Mouse (Mus musculus): ENCODE measurements around the gene Jagn1. TPM values are rescaled to one million over a fixed set of nuclear protein-coding genes. Genes with fewer than 3 reads are reported as not detected.

Gene Jagn1
- polyA plus RNA-seq, 1 experiment from 2014 or later, result 53.3 TPM

GRCm38 (mm10) chr6:113477353-113477752 lies 35.0 kb downstream of the Jagn1 start:
- Histone ChIP-seq H3K36me3 (no peaks in the 10 kb centered on the region), H3K27ac (no peak overlapping the region), H3K4me2 (no peak overlapping the region), H3K27me3 (peaks cover 56% of the 10 kb centered on the region), H3K9ac (no peak overlapping the region), H3K4me1 (replicated peaks) (peaks cover 8% of the 10 kb centered on the region), H3K9me3 (replicated peaks) (no peaks in the 10 kb centered on the region), H3K4me3 (replicated peaks) (no peak overlapping the region)
- ATAC-seq (ENCODE audit: low read depth) (no peak), DNase-seq (no peak)
- WGBS (ENCODE audit: insufficient replicate concordance), result 33% methylated on average over 7 of the region's 7 CpGs

GRCm38 (mm10) chr6:113478906-113479305 lies 36.5 kb downstream of the Jagn1 start:
- Histone ChIP-seq H3K27ac (no peak overlapping the region), H3K4me3 (replicated peaks) (no peak overlapping the region), H3K27me3 (peaks cover 59% of the 10 kb centered on the region), H3K9me3 (replicated peaks) (no peaks in the 10 kb centered on the region), H3K4me2 (no peak overlapping the region), H3K9ac (no peak overlapping the region), H3K36me3 (no peaks in the 10 kb centered on the region), H3K4me1 (replicated peaks) (peaks cover 19% of the 10 kb centered on the region)
- WGBS (ENCODE audit: insufficient replicate concordance), result 73% methylated on average over 10 of the region's 10 CpGs
- DNase-seq, result no peak
- no peak for ATAC-seq (ENCODE audit: low read depth)

DNA sequence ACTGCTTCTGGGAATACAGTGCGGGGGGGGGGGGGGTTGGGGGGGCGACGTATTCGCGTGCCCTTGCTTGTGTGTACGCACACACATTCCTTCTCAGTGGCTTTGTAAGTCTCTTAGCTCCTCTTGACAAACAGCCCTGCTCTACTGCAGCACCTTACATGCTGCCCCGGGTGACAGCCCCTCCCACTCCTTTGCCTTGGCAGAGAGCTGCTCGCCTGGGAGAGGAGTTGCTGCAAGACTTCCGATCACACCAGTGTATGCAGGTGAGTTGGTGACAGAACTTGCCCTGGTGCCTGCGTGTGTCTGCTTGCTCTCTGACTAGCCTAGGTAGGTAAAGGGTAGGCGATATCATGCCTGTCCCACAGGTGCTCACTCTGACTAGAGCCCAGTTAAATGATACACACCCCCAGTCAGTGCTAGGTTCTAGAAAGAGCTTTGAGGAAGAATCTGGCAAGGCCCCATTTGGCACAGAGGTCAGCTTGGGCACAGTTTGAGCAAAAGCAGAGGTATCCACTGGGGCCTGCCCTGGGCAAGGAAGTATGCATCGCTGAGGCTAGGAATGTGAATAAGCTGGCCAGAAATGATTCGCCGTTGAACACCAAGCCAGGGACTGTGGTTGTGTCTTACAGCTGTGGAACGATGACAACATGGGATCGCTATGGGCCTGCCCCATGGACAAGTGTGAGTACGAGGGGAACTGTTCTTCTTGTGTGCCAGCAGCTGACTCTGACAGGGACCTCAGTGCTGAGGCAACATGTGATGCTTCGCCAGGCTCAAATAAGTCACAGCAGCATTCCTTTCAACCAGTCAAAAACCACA lies 38.4 kb downstream of the Jagn1 start:
- peaks cover 57% of the 10 kb centered on the region for H3K27me3 ChIP-seq
- no peak overlapping the region for H3K27ac ChIP-seq
- H3K4me3 ChIP-seq (replicated peaks), result no peak overlapping the region
- DNase-seq (no peak), ATAC-seq (ENCODE audit: low read depth) (no peak)
- peaks cover 30% of the 10 kb centered on the region for H3K4me1 ChIP-seq (replicated peaks)
- H3K4me2 ChIP-seq, result no peak overlapping the region
- no peak overlapping the region for H3K9ac ChIP-seq
- no peaks in the 10 kb centered on the region for H3K36me3 ChIP-seq
- no peaks in the 10 kb centered on the region for H3K9me3 ChIP-seq (replicated peaks)
- WGBS (ENCODE audit: insufficient replicate concordance), result 68% methylated on average over 18 of the region's 18 CpGs

GRCm38 (mm10) chr6:113482477-113483099 lies 40.2 kb downstream of the Jagn1 start:
- WGBS (ENCODE audit: insufficient replicate concordance), result 2% methylated on average over 65 of the region's 65 CpGs
- H3K4me3 ChIP-seq (replicated peaks), result peak overlapping the region; percentile 73
- H3K36me3 ChIP-seq, result no peaks in the 10 kb centered on the region
- H3K9me3 ChIP-seq (replicated peaks), result no peaks in the 10 kb centered on the region
- H3K27ac ChIP-seq, result peak overlapping the region; percentile 68
- ATAC-seq (ENCODE audit: low read depth), result peak; percentile 46
- H3K27me3 ChIP-seq, result peaks cover 43% of the 10 kb centered on the region
- peak overlapping the region; percentile 75 for H3K9ac ChIP-seq
- H3K4me2 ChIP-seq, result peak overlapping the region; percentile 99
- H3K4me1 ChIP-seq (replicated peaks), result peaks cover 42% of the 10 kb centered on the region
- no peak for DNase-seq

DNA sequence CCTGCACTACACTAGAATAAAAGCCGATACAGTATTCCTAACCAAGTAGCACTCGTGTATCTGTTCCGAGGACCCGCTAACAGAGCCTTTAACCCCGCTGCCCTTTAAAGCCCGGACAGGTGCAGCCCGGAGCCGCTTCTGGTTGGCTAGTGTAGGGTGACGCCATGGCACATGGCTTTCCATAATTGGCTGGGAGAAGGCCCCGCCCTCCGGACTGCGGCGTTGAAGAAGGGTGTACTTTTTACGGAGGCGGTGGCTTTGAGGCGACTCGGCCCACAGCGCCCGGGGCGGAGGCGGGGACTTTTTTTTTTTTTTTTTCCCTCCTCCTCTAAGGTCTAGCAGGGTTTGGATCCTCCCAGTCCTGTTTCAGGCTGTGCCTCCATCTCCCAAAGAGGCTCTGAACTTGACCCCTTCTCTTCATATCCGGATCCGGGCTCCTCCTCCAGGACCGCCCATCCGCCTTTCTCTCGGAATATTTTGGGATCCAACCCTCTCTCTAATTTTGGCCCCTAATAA lies 40.8 kb downstream of the Jagn1 start, which contains the start of gene Creld1:
Gene Creld1, plus strand, starts transcription at position 198 of the 516 bp plus-strand sequence.
- Histone ChIP-seq H3K9me3 (replicated peaks) (no peaks in the 10 kb centered on the region), H3K4me2 (peak within 1 kb of the TSS; percentile 99), H3K4me1 (replicated peaks) (peaks cover 48% of the 10 kb centered on the region), H3K27ac (peak within 1 kb of the TSS; percentile 76), H3K36me3 (no peaks in the 10 kb centered on the region), H3K9ac (peak within 1 kb of the TSS; percentile 79), H3K27me3 (peaks cover 43% of the 10 kb centered on the region), H3K4me3 (replicated peaks) (peak within 1 kb of the TSS; percentile 73)
- WGBS (ENCODE audit: insufficient replicate concordance), result under 1% methylated on average over 26 of the region's 26 CpGs
- ATAC-seq (ENCODE audit: low read depth) (peak; percentile 97), DNase-seq (peak; percentile 94)

- ATAC-seq (ENCODE audit: low read depth), result peak; percentile 10; the same call in 1 of the 2 replicates
These were observed 41.4 kb downstream of the Jagn1 start for GRCm38 (mm10) chr6:113483729-113484128.

DNA sequence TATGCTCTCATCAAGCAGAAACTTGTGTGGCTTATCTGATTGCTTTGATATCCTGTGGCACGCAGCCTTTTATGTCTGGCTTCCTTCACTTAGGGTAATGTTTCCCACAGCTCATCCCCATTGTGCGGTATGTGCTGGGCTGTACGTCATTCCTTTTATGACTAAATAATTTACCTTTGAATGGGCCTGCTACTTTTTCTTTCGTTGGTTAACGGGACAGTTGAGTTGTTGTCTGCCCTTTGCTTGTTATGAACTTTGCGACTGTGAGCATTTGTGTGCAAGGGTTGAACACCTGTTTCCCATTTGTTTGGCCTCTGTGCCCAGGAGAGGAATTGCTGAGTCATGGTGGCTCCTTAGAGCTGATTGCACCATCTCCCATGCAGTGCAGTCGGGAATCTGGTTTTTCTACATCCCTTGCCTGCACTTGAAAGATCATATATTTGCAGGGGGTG lies 44.8 kb downstream of the Jagn1 start:
- Histone ChIP-seq H3K4me3 (replicated peaks) (no peak overlapping the region), H3K27ac (peak overlapping the region; percentile 41; the same call in 1 of the 2 replicates), H3K27me3 (peaks cover 6% of the 10 kb centered on the region), H3K4me2 (no peak overlapping the region), H3K36me3 (peaks cover 12% of the 10 kb centered on the region; the same call in 1 of the 2 replicates), H3K9ac (no peak overlapping the region), H3K9me3 (replicated peaks) (no peaks in the 10 kb centered on the region), H3K4me1 (replicated peaks) (peaks cover 42% of the 10 kb centered on the region)
- WGBS (ENCODE audit: insufficient replicate concordance), result 44% methylated on average over 7 of the region's 7 CpGs
- DNase-seq (no peak), ATAC-seq (ENCODE audit: low read depth) (no peak)

More at GRCm38 (mm10) chr6:113483729-113484128, 41.4 kb downstream of the Jagn1 start:
- H3K4me3 ChIP-seq (replicated peaks), result peak overlapping the region; percentile 73
- H3K9ac ChIP-seq, result peak overlapping the region; percentile 79
- peak overlapping the region; percentile 99 for H3K4me2 ChIP-seq
- peaks cover 37% of the 10 kb centered on the region for H3K27me3 ChIP-seq
- peak overlapping the region; percentile 76 for H3K27ac ChIP-seq
- 14% methylated on average over 10 of the region's 10 CpGs for WGBS (ENCODE audit: insufficient replicate concordance)
- no peaks in the 10 kb centered on the region for H3K36me3 ChIP-seq
- no peaks in the 10 kb centered on the region for H3K9me3 ChIP-seq (replicated peaks)
- no peak for DNase-seq
- H3K4me1 ChIP-seq (replicated peaks), result peaks cover 48% of the 10 kb centered on the region

GRCm38 (mm10) chr6:113489410-113489809 lies 47.0 kb downstream of the Jagn1 start:
- H3K9ac ChIP-seq, result no peak overlapping the region
- no peak overlapping the region for H3K4me3 ChIP-seq (replicated peaks)
- H3K9me3 ChIP-seq (replicated peaks), result no peaks in the 10 kb centered on the region
- WGBS (ENCODE audit: insufficient replicate concordance), result 83% methylated on average over 14 of the region's 14 CpGs
- H3K27ac ChIP-seq, result no peak overlapping the region
- peaks cover 29% of the 10 kb centered on the region for H3K4me1 ChIP-seq (replicated peaks)
- ATAC-seq (ENCODE audit: low read depth) (no peak), DNase-seq (no peak)
- H3K27me3 ChIP-seq, result peaks cover under 1% of the 10 kb centered on the region; the same call in 1 of the 2 replicates
- peaks cover 12% of the 10 kb centered on the region; the same call in 1 of the 2 replicates for H3K36me3 ChIP-seq
- H3K4me2 ChIP-seq, result no peak overlapping the region

DNA sequence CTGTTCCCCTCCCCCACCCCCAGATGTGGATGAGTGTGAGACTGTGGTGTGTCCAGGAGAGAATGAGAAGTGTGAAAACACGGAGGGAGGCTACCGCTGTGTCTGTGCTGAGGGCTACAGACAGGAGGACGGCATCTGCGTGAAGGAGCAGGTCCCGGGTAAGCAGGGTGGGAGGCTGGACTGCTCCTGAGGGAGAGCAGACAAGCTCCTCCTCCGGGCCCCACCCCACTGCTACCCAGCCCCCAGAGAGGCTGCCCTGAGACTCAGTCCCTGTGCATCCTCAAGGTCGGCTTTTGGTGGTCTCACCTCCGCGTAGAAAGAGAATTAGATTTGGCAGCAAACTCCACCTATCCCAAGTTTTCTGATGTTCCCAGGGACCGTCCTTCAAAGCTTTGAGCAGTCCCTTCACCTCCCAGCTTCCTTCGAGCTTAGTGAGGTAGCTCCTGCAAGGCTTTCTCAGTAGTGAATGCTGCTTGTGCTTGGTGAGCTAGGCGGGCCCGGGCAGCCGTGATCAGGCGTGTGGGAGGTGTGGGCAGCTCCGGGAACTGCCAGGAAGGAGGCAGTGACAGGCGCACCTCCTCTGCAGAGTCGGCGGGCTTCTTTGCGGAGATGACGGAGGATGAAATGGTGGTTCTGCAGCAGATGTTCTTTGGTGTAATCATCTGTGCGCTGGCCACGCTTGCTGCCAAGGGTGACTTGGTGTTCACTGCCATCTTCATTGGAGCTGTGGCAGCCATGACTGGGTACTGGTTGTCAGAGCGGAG lies 49.9 kb downstream of the Jagn1 start:
- Histone ChIP-seq H3K27me3 (peaks cover 29% of the 10 kb centered on the region), H3K36me3 (peaks cover 12% of the 10 kb centered on the region; the same call in 1 of the 2 replicates), H3K4me1 (replicated peaks) (peaks cover 23% of the 10 kb centered on the region), H3K4me2 (no peak overlapping the region), H3K4me3 (replicated peaks) (no peak overlapping the region), H3K9ac (no peak overlapping the region), H3K27ac (no peak overlapping the region), H3K9me3 (replicated peaks) (no peaks in the 10 kb centered on the region)
- WGBS (ENCODE audit: insufficient replicate concordance), result 72% methylated on average over 24 of the region's 24 CpGs
- ATAC-seq (ENCODE audit: low read depth) (no peak), DNase-seq (no peak)

DNA sequence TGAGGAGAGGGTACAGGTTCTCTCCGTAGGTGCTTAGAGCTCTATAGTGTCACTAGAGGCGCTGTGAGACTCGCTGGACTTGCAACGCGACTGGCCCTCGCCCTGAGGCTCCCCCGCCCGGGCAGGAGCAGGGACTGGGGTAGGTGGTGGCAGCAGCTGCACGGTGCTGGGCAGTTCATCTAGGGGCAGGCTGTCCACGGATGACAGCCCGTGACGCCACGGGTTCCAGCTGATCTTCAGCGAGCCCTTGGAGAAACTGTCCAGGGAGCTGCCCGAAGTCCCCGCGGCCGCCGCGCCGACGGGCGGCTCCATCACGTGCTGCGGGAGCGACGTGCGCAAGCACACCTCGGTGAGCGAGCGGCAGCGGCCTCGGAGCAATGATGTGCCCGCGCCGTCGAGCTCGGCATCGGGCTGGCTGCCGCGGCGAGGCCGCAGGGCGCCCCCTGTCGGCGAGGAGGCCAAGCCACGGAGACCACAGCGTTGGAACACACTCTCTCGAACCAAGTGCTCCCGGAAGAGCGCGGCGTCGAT lies 52.0 kb downstream of the Jagn1 start:
- 3% methylated on average over 54 of the region's 54 CpGs for WGBS (ENCODE audit: insufficient replicate concordance)
- H3K9ac ChIP-seq, result peak overlapping the region; percentile 54
- peaks cover 11% of the 10 kb centered on the region; the same call in 1 of the 2 replicates for H3K36me3 ChIP-seq
- H3K4me2 ChIP-seq, result peak overlapping the region; percentile 72
- DNase-seq, result peak; percentile 71
- ATAC-seq (ENCODE audit: low read depth), result peak; percentile 77
- no peaks in the 10 kb centered on the region for H3K9me3 ChIP-seq (replicated peaks)
- peaks cover 14% of the 10 kb centered on the region for H3K4me1 ChIP-seq (replicated peaks)
- peaks cover 45% of the 10 kb centered on the region for H3K27me3 ChIP-seq
- no peak overlapping the region for H3K27ac ChIP-seq
- peak overlapping the region; percentile 51 for H3K4me3 ChIP-seq (replicated peaks)
